ENCODE assay signal across 24 mouse cellular contexts in genomic region chr17:12797427-12798029, GRCm38 (mm10). TPM values are rescaled to one million over a fixed set of nuclear protein-coding genes. Genes with fewer than 3 reads are reported as not detected.
DNase-seq lines count a peak whose midpoint lies in the region; ATAC-seq and TF ChIP-seq lines count a peak whose summit lies in the region.
"Had no signal": no experiment of that assay in that cellular context is flagged by ENCODE, and none has a peak within 500 bp of the region (broad histone marks: within the 10 kb centered on the region; RNA-seq: fewer than 3 reads in every experiment).

No protein-coding gene starts in this region.

- ATAC-seq in heart, postnatal 0 days (ENCODE audit: insufficient read depth, low read depth), result peak; percentile 69
- ATAC-seq in liver, postnatal 0 days, result no peak
- no peak for ATAC-seq in intestine, postnatal 0 days
- ATAC-seq: midbrain, embryonic 13.5 days had no signal

- TF ChIP-seq CTCF in heart, postnatal 0 days (IDR thresholded peaks at IDR 0.05; ENCODE audit: low read depth), result no peak
- TF ChIP-seq CTCF in liver, postnatal 0 days (IDR thresholded peaks at IDR 0.05; ENCODE audit: low read depth), result peak; percentile 31; the same call in 1 of the 2 replicates
- peak; percentile 35; the same call in 1 of the 2 replicates for TF ChIP-seq CTCF in intestine, postnatal 0 days (IDR thresholded peaks at IDR 0.05; ENCODE audit: low read depth)

- no peak overlapping the region for H3K9ac ChIP-seq in heart, postnatal 0 days (replicated peaks; ENCODE audit: low read depth, low read length)
- H3K9ac ChIP-seq in liver, postnatal 0 days (replicated peaks), result no peak overlapping the region
- no peak overlapping the region for H3K9ac ChIP-seq in intestine, postnatal 0 days (ENCODE audit: low read depth, low read length)
- H3K9ac ChIP-seq: forebrain, embryonic 12.5 days; hindbrain, embryonic 14.5 days; liver, embryonic 13.5 days; midbrain, embryonic 13.5 days; neural tube, embryonic 15.5 days had no signal

- H3K36me3 ChIP-seq in heart, postnatal 0 days (replicated peaks; ENCODE audit: control insufficient read depth, insufficient read depth, low read length), result no peaks in the 10 kb centered on the region; the same call in 1 of the 2 replicates
- H3K36me3 ChIP-seq in liver, postnatal 0 days (replicated peaks; ENCODE audit: insufficient read depth, low read length), result no peaks in the 10 kb centered on the region
- no peaks in the 10 kb centered on the region for H3K36me3 ChIP-seq in intestine, postnatal 0 days (ENCODE audit: control insufficient read depth, insufficient read depth)
- H3K36me3 ChIP-seq: forebrain, embryonic 12.5 days; liver, embryonic 13.5 days; midbrain, embryonic 13.5 days; neural tube, embryonic 15.5 days had no signal

- no peaks in the 10 kb centered on the region for H3K27me3 ChIP-seq in heart, postnatal 0 days (ENCODE audit: control insufficient read depth, insufficient read depth, low read length)
- no peaks in the 10 kb centered on the region for H3K27me3 ChIP-seq in liver, postnatal 0 days (ENCODE audit: insufficient read depth, low read length)
- H3K27me3 ChIP-seq in intestine, postnatal 0 days (replicated peaks; ENCODE audit: control insufficient read depth, insufficient read depth, low read length), result no peaks in the 10 kb centered on the region
- H3K27me3 ChIP-seq: CH12.LX; forebrain, embryonic 12.5 days; liver, embryonic 13.5 days; neural tube, embryonic 15.5 days had no signal

- no peak overlapping the region for H3K4me3 ChIP-seq in heart, postnatal 0 days (ENCODE audit: low read depth, low read length)
- no peak overlapping the region for H3K4me3 ChIP-seq in liver, postnatal 0 days (ENCODE audit: low read depth, low read length)
- H3K4me3 ChIP-seq in intestine, postnatal 0 days (ENCODE audit: low read depth, low read length), result no peak overlapping the region
- H3K4me3 ChIP-seq: forebrain, embryonic 12.5 days; liver, embryonic 13.5 days; midbrain, embryonic 13.5 days; myocyte; neural tube, embryonic 15.5 days had no signal

- no peak overlapping the region for H3K4me2 ChIP-seq in heart, postnatal 0 days (ENCODE audit: low read depth, low read length)
- no peak overlapping the region for H3K4me2 ChIP-seq in liver, postnatal 0 days (ENCODE audit: low read depth, low read length)
- no peak overlapping the region for H3K4me2 ChIP-seq in intestine, postnatal 0 days (replicated peaks; ENCODE audit: low read depth)
- H3K4me2 ChIP-seq: forebrain, embryonic 12.5 days; hindbrain, embryonic 14.5 days; liver, embryonic 13.5 days; midbrain, embryonic 13.5 days; neural tube, embryonic 15.5 days had no signal

- WGBS in heart, postnatal 0 days, result 33% methylated on average over 3 of the region's 3 CpGs
- 52% methylated on average over 3 of the region's 3 CpGs for WGBS in liver, postnatal 0 days (ENCODE audit: insufficient replicate concordance)
- WGBS in intestine, postnatal 0 days, result 69% methylated on average over 3 of the region's 3 CpGs

- H3K9me3 ChIP-seq in heart, postnatal 0 days (replicated peaks; ENCODE audit: control insufficient read depth, low read length), result no peaks in the 10 kb centered on the region
- H3K9me3 ChIP-seq in liver, postnatal 0 days (ENCODE audit: low read length), result no peaks in the 10 kb centered on the region
- H3K9me3 ChIP-seq in intestine, postnatal 0 days (ENCODE audit: control insufficient read depth), result no peaks in the 10 kb centered on the region
- H3K9me3 ChIP-seq: forebrain, embryonic 12.5 days; liver, embryonic 13.5 days; midbrain, embryonic 13.5 days; neural tube, embryonic 15.5 days had no signal

- peak overlapping the region; percentile 82 for H3K27ac ChIP-seq in heart, postnatal 0 days (ENCODE audit: low read depth)
- H3K27ac ChIP-seq in liver, postnatal 0 days (ENCODE audit: low read depth), result no peak overlapping the region
- H3K27ac ChIP-seq in intestine, postnatal 0 days (ENCODE audit: low read depth, low read length), result no peak overlapping the region
- H3K27ac ChIP-seq: forebrain, embryonic 12.5 days; hindbrain, embryonic 14.5 days; liver, embryonic 13.5 days; midbrain, embryonic 13.5 days; neural tube, embryonic 15.5 days had no signal

- peaks cover 48% of the 10 kb centered on the region for H3K4me1 ChIP-seq in heart, postnatal 0 days (ENCODE audit: control insufficient read depth, insufficient read depth)
- peaks cover 29% of the 10 kb centered on the region for H3K4me1 ChIP-seq in liver, postnatal 0 days (ENCODE audit: insufficient read depth)
- H3K4me1 ChIP-seq in intestine, postnatal 0 days (replicated peaks; ENCODE audit: control insufficient read depth, insufficient read depth, low read length), result peaks cover 3% of the 10 kb centered on the region; the same call in 1 of the 2 replicates
- H3K4me1 ChIP-seq: forebrain, embryonic 12.5 days; midbrain, embryonic 13.5 days had no signal

- TF ChIP-seq EP300 in heart, postnatal 0 days (IDR thresholded peaks at IDR 0.05; ENCODE audit: low read depth), result peak; percentile 86
- TF ChIP-seq EP300 in liver, postnatal 0 days (IDR thresholded peaks at IDR 0.05; ENCODE audit: low read depth), result no peak

- DNase-seq in heart, adult 11 months, result peak; percentile 93
- no peak for DNase-seq in heart, adult 9 months (ENCODE audit: low spot score in 2 of 2)
- peak; percentile 65 for DNase-seq in heart, postnatal 0 days (ENCODE audit: low spot score)
- DNase-seq in heart, adult 18-20 months, result no peak
- DNase-seq in liver, postnatal 0 days, result no peak
- DNase-seq in liver, result no peak
- DNase-seq in ovary, postnatal 10 days (ENCODE audit: low spot score), result no peak
- DNase-seq: adrenal gland, adult 8-10 months; cerebellum, adult 11 months; cerebellum, postnatal 25 days; gastrocnemius, postnatal 36 days; kidney, adult 18-20 months; kidney, postnatal 14 days; layer of hippocampus, adult 9-11 months; left cerebral cortex, postnatal 4 days; liver, embryonic 13.5 days; thymus, postnatal 4 days had no signal

RNA-seq across cellular contexts. Expression of gene Igf2r, which starts 28.1 kb away (rescaled TPM):
- total RNA-seq in heart, postnatal 0 days (2014; rRNA removed; ENCODE audit: low replicate concordance), result 424 and 484 TPM in 2 replicates
- polyA plus RNA-seq in heart, postnatal 0 days (2015; fragmentation: Nextera tagmentation; extraction: Ambion mirVana), result 52.2 and 59.9 TPM in 2 replicates
- total RNA-seq in heart, adult 18-20 months (2021), result 100 to 1,000 TPM; 111 to 115 TPM
- 4.5 and 6.5 TPM in 2 replicates for polyA plus RNA-seq in liver, postnatal 0 days (2015; fragmentation: Nextera tagmentation; extraction: Ambion mirVana)
- 25.1 and 28.7 TPM in 2 replicates for polyA plus RNA-seq in intestine, postnatal 0 days (2015; fragmentation: Nextera tagmentation; extraction: Ambion mirVana)

Comparison
In these comparisons a context has a peak if more than half of its experiments do, and no peak if none do; other contexts are left out.
1. DNase-seq: peak in heart, adult 11 months (single experiment) and heart, postnatal 0 days (single experiment); none in heart, adult 9 months (0 of 2), heart, adult 18-20 months (0 of 2), liver, postnatal 0 days (single experiment), liver (single experiment) and ovary, postnatal 10 days (single experiment).